ENCODE assay signal across 11 mouse cellular contexts in the genomic region with DNA sequence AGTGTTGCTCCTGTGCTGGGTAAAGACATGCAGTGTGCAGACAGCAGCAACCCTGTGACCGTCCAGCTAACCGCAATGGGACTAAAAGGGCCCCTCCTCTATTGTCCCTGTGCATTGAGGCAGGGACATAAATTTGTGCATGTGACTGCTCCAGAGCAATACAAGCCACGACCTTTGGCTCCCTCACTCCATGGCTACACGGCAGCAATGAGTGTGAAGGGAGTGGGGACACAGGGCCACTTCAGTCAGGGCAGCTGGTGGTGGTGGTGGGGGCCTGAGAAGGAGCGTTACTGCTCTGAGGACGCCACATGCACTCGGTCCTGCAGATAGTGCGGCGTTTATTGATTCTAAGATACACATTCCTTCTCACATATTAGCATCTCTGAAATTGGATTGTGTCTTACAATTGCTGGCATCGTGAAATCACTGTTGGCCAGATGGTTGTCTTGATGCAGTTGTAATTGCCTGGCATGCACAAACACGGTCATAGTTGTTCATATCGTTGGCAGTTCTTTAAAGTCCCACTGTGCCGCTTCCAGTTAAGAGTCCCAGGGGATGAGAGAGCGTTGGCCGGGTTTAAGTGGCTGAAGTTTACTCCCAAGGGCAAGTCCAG. TPM values are rescaled to one million over a fixed set of nuclear protein-coding genes. Genes with fewer than 3 reads are reported as not detected.
DNase-seq lines count a peak whose midpoint lies in the region; ATAC-seq lines count a peak whose summit lies in the region.
"Had no signal": no experiment of that assay in that cellular context is flagged by ENCODE, and none has a peak within 500 bp of the region (broad histone marks: within the 10 kb centered on the region; RNA-seq: fewer than 3 reads in every experiment).

No protein-coding gene starts in this region.

- ATAC-seq in hindbrain, embryonic 12.5 days (ENCODE audit: low FRiP score): peak; percentile 81
- ATAC-seq in midbrain, embryonic 11.5 days (ENCODE audit: low FRiP score): peak; percentile 89
- no peak for ATAC-seq in CD4-positive, CD25-positive, alpha-beta regulatory T cell, adult 4 months

- DNase-seq in MN1 (ENCODE audit: low spot score): peak; percentile 26
- peak; percentile 88 for DNase-seq in embryo, embryonic 10 days (ENCODE audit: low spot score)
- peak; percentile 91 for DNase-seq in midbrain, embryonic 11.5 days (ENCODE audit: low spot score, missing footprints)
- DNase-seq in heart, adult 9 months (ENCODE audit: low spot score in 2 of 2): no peak
- no peak for DNase-seq in right cerebral cortex, adult 2 months (ENCODE audit: low spot score in 2 of 2)
- no peak for DNase-seq in kidney, postnatal 25 days
- DNase-seq: lung, adult 18-20 months had no signal

- peak overlapping the region; percentile 58 for H3K27ac ChIP-seq in hindbrain, embryonic 12.5 days
- peak overlapping the region; percentile 22 for H3K27ac ChIP-seq in midbrain, embryonic 11.5 days (ENCODE audit: low read depth, low read length)
- H3K27ac ChIP-seq: heart, embryonic 13.5 days; kidney, postnatal 0 days had no signal

- no peak overlapping the region for H3K4me3 ChIP-seq in hindbrain, embryonic 12.5 days
- H3K4me3 ChIP-seq in midbrain, embryonic 11.5 days (ENCODE audit: low read depth, low read length): no peak overlapping the region
- H3K4me3 ChIP-seq: heart, embryonic 13.5 days had no signal

- 0 out of 2 replicates have a peak overlapping the region, but pooled peaks have one; percentile 5 for H3K9ac ChIP-seq in hindbrain, embryonic 12.5 days
- H3K9ac ChIP-seq in midbrain, embryonic 11.5 days (ENCODE audit: low read length): no peak overlapping the region
- H3K9ac ChIP-seq: heart, embryonic 13.5 days had no signal

- no peaks in the 10 kb centered on the region for H3K27me3 ChIP-seq in hindbrain, embryonic 12.5 days
- no peaks in the 10 kb centered on the region for H3K27me3 ChIP-seq in midbrain, embryonic 11.5 days (ENCODE audit: control insufficient read depth, insufficient read depth, low read length)

- H3K4me2 ChIP-seq in hindbrain, embryonic 12.5 days (replicated peaks): 0 out of 2 replicates have a peak overlapping the region, but pooled peaks have one; percentile 11
- no peak overlapping the region for H3K4me2 ChIP-seq in midbrain, embryonic 11.5 days
- H3K4me2 ChIP-seq: heart, embryonic 13.5 days had no signal

- peaks cover 33% of the 10 kb centered on the region for H3K4me1 ChIP-seq in hindbrain, embryonic 12.5 days
- peaks cover 26% of the 10 kb centered on the region for H3K4me1 ChIP-seq in midbrain, embryonic 11.5 days (ENCODE audit: control insufficient read depth, insufficient read depth, low read length)
- H3K4me1 ChIP-seq: heart, embryonic 13.5 days had no signal

- 28% methylated on average over 15 of the region's 15 CpGs for WGBS in hindbrain, embryonic 12.5 days
- WGBS in midbrain, embryonic 11.5 days: 38% methylated on average over 15 of the region's 15 CpGs

- H3K36me3 ChIP-seq in hindbrain, embryonic 12.5 days: peaks cover 10% of the 10 kb centered on the region; the same call in 1 of the 2 replicates
- no peaks in the 10 kb centered on the region; the same call in 1 of the 2 replicates for H3K36me3 ChIP-seq in midbrain, embryonic 11.5 days (ENCODE audit: control insufficient read depth, insufficient read depth, low read length)
- H3K36me3 ChIP-seq: heart, embryonic 13.5 days had no signal

- H3K9me3 ChIP-seq in hindbrain, embryonic 12.5 days (replicated peaks): no peaks in the 10 kb centered on the region
- H3K9me3 ChIP-seq in midbrain, embryonic 11.5 days (ENCODE audit: control insufficient read depth, low read length): no peaks in the 10 kb centered on the region
- H3K9me3 ChIP-seq: heart, embryonic 13.5 days had no signal

RNA-seq across cellular contexts. Expression of gene Cspg5, which starts 11.9 kb away (rescaled TPM):
- polyA plus RNA-seq in hindbrain, embryonic 12.5 days (2016; fragmentation: Nextera tagmentation; extraction: Ambion mirVana): 27.3 and 27.7 TPM in 2 replicates
- polyA plus RNA-seq in midbrain, embryonic 11.5 days (2014; fragmentation: Nextera tagmentation; extraction: Ambion mirVana): 12.9 and 14.2 TPM in 2 replicates
- under 1 TPM; 0.24 to 0.57 TPM for polyA plus RNA-seq in CD4-positive, CD25-positive, alpha-beta regulatory T cell, adult 4 months (2017; shearing (Covaris generic))

RNA-seq across cellular contexts. Expression of gene Elp6, which starts 49.5 kb away (rescaled TPM):
- polyA plus RNA-seq in hindbrain, embryonic 12.5 days (2016; fragmentation: Nextera tagmentation; extraction: Ambion mirVana): 31.5 and 32.2 TPM in 2 replicates
- 32.8 and 40.2 TPM in 2 replicates for polyA plus RNA-seq in midbrain, embryonic 11.5 days (2014; fragmentation: Nextera tagmentation; extraction: Ambion mirVana)
- 10 to 100 TPM; 13.5 to 23.8 TPM for polyA plus RNA-seq in CD4-positive, CD25-positive, alpha-beta regulatory T cell, adult 4 months (2017; shearing (Covaris generic))

Comparison
In these comparisons a context has a peak if more than half of its experiments do, and no peak if none do; other contexts are left out.
1. DNase-seq: peak in MN1 (single experiment), embryo, embryonic 10 days (single experiment) and midbrain, embryonic 11.5 days (single experiment); none in heart, adult 9 months (0 of 2), right cerebral cortex, adult 2 months (0 of 2) and kidney, postnatal 25 days (0 of 2).